Mouse (Mus musculus) forebrain, embryonic 13.5 days (tissue): Measurements from ENCODE around the gene Glrp1. TPM values are rescaled to one million over a fixed set of nuclear protein-coding genes. Genes with fewer than 3 reads are reported as not detected.

Experiments used
- ATAC-seq: fragments of 200-750 bp; cut with Nextera tagmentation; 2 replicates; pipeline ENCODE4 v1.8.0; 2017
- H3K27ac ChIP-seq: fragments of 300-500 bp; sonication (generic); 2 replicates; pipeline ENCODE4 v1.5.1; 2015; ENCODE audit warnings: inconsistent platforms, mild to moderate bottlenecking, moderate library complexity
- H3K27me3 ChIP-seq: fragments of 300-500 bp; sonication (generic); 2 replicates; pipeline ENCODE4 v1.6.1; 2015; ENCODE audit warnings: mild to moderate bottlenecking, inconsistent platforms
- H3K36me3 ChIP-seq: fragments of 300-500 bp; sonication (generic); 2 replicates; pipeline ENCODE4 v1.6.1; 2015; ENCODE audit warnings: mild to moderate bottlenecking, inconsistent platforms; ENCODE audit not compliant: poor library complexity, severe bottlenecking
- H3K4me1 ChIP-seq: fragments of 300-500 bp; sonication (generic); 2 replicates; pipeline ENCODE4 v1.6.1; 2015; ENCODE audit warnings: inconsistent platforms
- H3K4me2 ChIP-seq: fragments of 300-500 bp; sonication (generic); 2 replicates; pipeline ENCODE4 v1.6.1; 2015; ENCODE audit warnings: inconsistent platforms, mild to moderate bottlenecking, moderate library complexity
- H3K4me3 ChIP-seq: fragments of 300-500 bp; sonication (generic); 2 replicates; pipeline ENCODE4 v1.5.1; 2015; ENCODE audit warnings: mild to moderate bottlenecking, inconsistent platforms
- H3K9ac ChIP-seq: fragments of 300-500 bp; sonication (generic); 2 replicates; pipeline ENCODE4 v1.6.1; 2015; ENCODE audit warnings: mild to moderate bottlenecking, inconsistent platforms
- H3K9me3 ChIP-seq: fragments of 300-500 bp; sonication (generic); replicated peaks from 2 replicates; pipeline ENCODE4 v1.6.1; 2016; ENCODE audit warnings: inconsistent platforms
- WGBS: fragments of 180-500 bp; shearing (Covaris S2); methylation state at CpG from one replicate; pipeline ENCODE4 v1.1.7; 2015; 5-methylcytosine and 5-hydroxymethylcytosine counted together
- polyA plus RNA-seq: library from polyadenylated mRNA; unstranded; fragments of >200 nt; fragmentation: Nextera tagmentation; extraction: Ambion mirVana; gene quantifications from 2 replicates; pipeline ENCODE4 v1.2.1, GENCODE M21; 2015

Gene Glrp1
- polyA plus RNA-seq, 1 experiment from 2014 or later = not detected

- Histone ChIP-seq H3K4me1 (no peaks in the 10 kb centered on the region), H3K36me3 (no peaks in the 10 kb centered on the region), H3K27ac (no peak overlapping the region), H3K4me3 (no peak overlapping the region), H3K27me3 (no peaks in the 10 kb centered on the region), H3K4me2 (no peak overlapping the region), H3K9me3 (no peaks in the 10 kb centered on the region), H3K9ac (no peak overlapping the region)
- 83% methylated on average over 3 of the region's 3 CpGs for WGBS
- ATAC-seq = no peak
Measured at GRCm38 (mm10) chr1:88525622-88526021, 15.8 kb upstream of the Glrp1 start.

DNA sequence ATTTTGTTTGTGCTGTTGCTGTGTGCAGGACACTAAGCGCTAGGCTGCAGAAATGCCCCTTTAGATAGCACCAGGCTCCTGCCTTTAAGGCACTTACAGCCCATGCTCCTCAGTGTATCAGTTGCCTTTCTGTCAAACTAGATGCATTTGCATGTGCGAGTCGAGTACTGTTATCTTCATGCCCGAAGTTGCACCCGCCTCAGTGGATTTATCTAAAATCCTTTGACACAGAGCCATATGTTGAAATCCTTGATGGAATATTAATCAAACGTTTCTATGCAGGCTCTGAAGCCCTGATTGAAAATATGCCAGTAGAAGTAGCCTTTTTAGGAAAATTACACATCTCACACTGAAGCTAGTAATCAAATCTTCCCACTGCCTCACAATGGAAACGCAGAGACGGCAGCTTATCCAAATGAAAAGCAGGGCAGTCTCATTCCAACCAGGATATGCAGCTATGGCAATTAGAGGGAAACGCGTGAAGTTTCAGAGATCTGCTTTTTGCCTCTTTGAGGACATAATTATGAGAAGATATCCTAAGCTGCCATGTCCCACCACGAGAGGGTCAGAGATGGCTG, 11.4 kb upstream of the Glrp1 start:
- no peaks in the 10 kb centered on the region for H3K27me3 ChIP-seq
- WGBS = 70% methylated on average over 11 of the region's 11 CpGs
- H3K9ac ChIP-seq = no peak overlapping the region
- H3K27ac ChIP-seq = no peak overlapping the region
- H3K9me3 ChIP-seq = no peaks in the 10 kb centered on the region
- no peak overlapping the region for H3K4me3 ChIP-seq
- no peaks in the 10 kb centered on the region for H3K4me1 ChIP-seq
- H3K4me2 ChIP-seq = no peak overlapping the region
- no peak for ATAC-seq
- no peaks in the 10 kb centered on the region for H3K36me3 ChIP-seq

DNA sequence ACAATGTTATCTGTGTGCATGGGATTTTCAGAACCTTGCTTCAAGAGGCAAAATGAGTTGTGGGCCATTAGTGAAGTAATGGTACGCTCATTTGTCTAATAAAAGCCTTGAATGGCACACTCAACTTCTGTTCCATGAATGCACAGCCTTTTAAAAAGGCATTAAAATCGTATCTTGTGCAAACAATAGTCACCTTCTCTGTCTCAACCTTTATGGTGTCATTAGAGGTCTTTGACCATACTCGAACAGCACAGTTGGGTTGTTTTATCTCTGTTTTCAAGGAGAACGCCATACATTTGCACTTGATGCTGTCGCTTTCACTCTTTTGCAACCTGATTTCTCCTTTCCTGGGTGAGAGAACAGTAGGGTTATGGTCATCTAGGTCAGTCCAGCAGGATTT, 3.7 kb upstream of the Glrp1 start:
- Histone ChIP-seq H3K4me2 (no peak overlapping the region), H3K36me3 (no peaks in the 10 kb centered on the region), H3K4me3 (no peak overlapping the region), H3K27ac (no peak overlapping the region), H3K27me3 (no peaks in the 10 kb centered on the region), H3K9me3 (no peaks in the 10 kb centered on the region), H3K9ac (no peak overlapping the region), H3K4me1 (no peaks in the 10 kb centered on the region)
- no peak for ATAC-seq
- 34% methylated on average over 5 of the region's 5 CpGs for WGBS

DNA sequence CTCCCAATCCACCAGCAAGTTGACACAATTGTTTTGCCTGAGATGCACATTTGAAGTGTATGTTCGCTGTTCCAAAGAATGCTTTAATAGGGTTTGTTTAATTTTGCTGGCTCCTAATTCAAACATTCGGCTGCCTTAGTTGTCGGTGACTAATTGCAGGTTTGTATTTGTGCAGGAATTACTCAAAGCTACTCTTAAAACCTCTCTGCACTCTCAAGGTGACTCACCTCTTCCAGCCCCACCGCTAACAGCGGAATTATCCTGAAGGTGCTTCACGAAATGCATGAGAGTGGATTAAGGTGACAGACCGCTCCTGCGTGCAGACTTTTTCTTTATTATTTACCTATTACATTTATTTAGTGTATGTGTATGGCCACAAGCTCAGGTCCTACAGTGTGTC, 2.0 kb downstream of the Glrp1 start:
- Histone ChIP-seq H3K36me3 (no peaks in the 10 kb centered on the region), H3K9me3 (no peaks in the 10 kb centered on the region), H3K4me2 (no peak overlapping the region), H3K4me1 (peaks cover 16% of the 10 kb centered on the region), H3K27ac (no peak overlapping the region), H3K9ac (no peak overlapping the region), H3K4me3 (no peak overlapping the region), H3K27me3 (no peaks in the 10 kb centered on the region)
- ATAC-seq = no peak
- WGBS = 82% methylated on average over 8 of the region's 8 CpGs

GRCm38 (mm10) chr1:88507214-88507613, 2.7 kb downstream of the Glrp1 start:
- 68% methylated on average over 5 of the region's 5 CpGs for WGBS
- ATAC-seq = no peak
- Histone ChIP-seq H3K9ac (no peak overlapping the region), H3K27me3 (no peaks in the 10 kb centered on the region), H3K9me3 (no peaks in the 10 kb centered on the region), H3K4me3 (no peak overlapping the region), H3K36me3 (no peaks in the 10 kb centered on the region), H3K4me1 (peaks cover 16% of the 10 kb centered on the region), H3K27ac (no peak overlapping the region), H3K4me2 (no peak overlapping the region)

- no peaks in the 10 kb centered on the region for H3K27me3 ChIP-seq
- no peak overlapping the region for H3K4me3 ChIP-seq
- no peaks in the 10 kb centered on the region for H3K36me3 ChIP-seq
- ATAC-seq = no peak
- H3K4me1 ChIP-seq = peaks cover 16% of the 10 kb centered on the region
- no peak overlapping the region for H3K4me2 ChIP-seq
- no peak overlapping the region for H3K27ac ChIP-seq
- WGBS = 83% methylated on average over 5 of the region's 5 CpGs
- H3K9ac ChIP-seq = no peak overlapping the region
- H3K9me3 ChIP-seq = no peaks in the 10 kb centered on the region
Measured at GRCm38 (mm10) chr1:88506412-88506811, 3.5 kb downstream of the Glrp1 start.

DNA sequence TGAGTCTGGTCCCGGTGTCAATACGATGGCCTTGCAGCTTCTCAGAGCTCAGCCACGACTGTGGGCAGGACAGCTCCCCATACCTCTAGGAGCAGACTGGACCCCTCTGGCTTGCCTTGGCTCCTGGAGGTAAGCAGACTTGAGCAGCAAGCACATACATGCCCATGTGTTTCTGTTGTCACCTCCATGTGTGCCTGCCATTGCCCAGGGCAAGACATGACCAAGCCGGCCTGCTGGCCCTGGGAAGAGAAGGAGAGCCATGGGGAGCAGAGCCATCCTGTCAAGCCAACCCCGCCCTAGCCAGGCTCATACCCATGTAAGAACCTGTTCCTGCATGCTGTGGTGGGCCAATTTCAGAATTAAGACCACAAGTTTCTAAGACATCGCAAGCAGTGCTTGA, 4.2 kb downstream of the Glrp1 start:
- Histone ChIP-seq H3K27ac (no peak overlapping the region), H3K36me3 (no peaks in the 10 kb centered on the region), H3K9me3 (no peaks in the 10 kb centered on the region), H3K4me2 (no peak overlapping the region), H3K27me3 (no peaks in the 10 kb centered on the region), H3K9ac (no peak overlapping the region), H3K4me1 (peaks cover 16% of the 10 kb centered on the region), H3K4me3 (no peak overlapping the region)
- WGBS = 84% methylated on average over 6 of the region's 6 CpGs
- no peak for ATAC-seq

- Histone ChIP-seq H3K36me3 (no peaks in the 10 kb centered on the region), H3K4me2 (no peak overlapping the region), H3K27ac (no peak overlapping the region), H3K9me3 (no peaks in the 10 kb centered on the region), H3K9ac (no peak overlapping the region), H3K27me3 (no peaks in the 10 kb centered on the region), H3K4me3 (no peak overlapping the region), H3K4me1 (peaks cover 16% of the 10 kb centered on the region)
- 4% methylated on average over 7 of the region's 7 CpGs for WGBS
- peak; percentile 43; the same call in 1 of the 2 replicates for ATAC-seq
Measured at GRCm38 (mm10) chr1:88504531-88504945, 5.3 kb downstream of the Glrp1 start.

DNA sequence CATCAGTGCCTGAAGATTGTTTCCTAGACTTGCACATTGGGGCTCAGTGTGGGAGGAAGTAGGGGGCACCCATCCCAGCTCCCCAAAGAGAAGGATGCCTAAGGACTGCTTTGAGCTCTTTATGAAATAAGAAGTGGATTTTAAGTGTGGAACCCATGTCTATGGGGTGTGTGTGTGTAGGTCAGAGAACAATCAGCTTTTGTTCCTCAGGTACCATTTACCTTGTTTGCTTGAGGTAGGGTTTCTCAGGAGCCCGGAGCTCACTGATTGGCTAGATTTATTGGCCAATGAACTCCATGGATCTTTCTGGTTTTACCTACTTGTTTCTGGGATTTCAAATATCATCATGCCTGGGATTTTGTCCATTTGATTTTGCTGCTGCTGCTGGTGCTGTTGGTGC, 7.0 kb downstream of the Glrp1 start:
- Histone ChIP-seq H3K4me1 (peaks cover 16% of the 10 kb centered on the region), H3K36me3 (no peaks in the 10 kb centered on the region), H3K4me3 (no peak overlapping the region), H3K27me3 (no peaks in the 10 kb centered on the region), H3K4me2 (no peak overlapping the region), H3K9ac (no peak overlapping the region), H3K9me3 (no peaks in the 10 kb centered on the region), H3K27ac (no peak overlapping the region)
- ATAC-seq = no peak
- 91% methylated on average over 1 of the region's 1 CpGs for WGBS

- H3K4me3 ChIP-seq = no peak overlapping the region
- H3K9me3 ChIP-seq = no peaks in the 10 kb centered on the region
- H3K27ac ChIP-seq = no peak overlapping the region
- H3K4me2 ChIP-seq = no peak overlapping the region
- H3K27me3 ChIP-seq = no peaks in the 10 kb centered on the region; the same call in 1 of the 2 replicates
- ATAC-seq = no peak
- no peaks in the 10 kb centered on the region for H3K36me3 ChIP-seq
- H3K9ac ChIP-seq = no peak overlapping the region
- WGBS = 85% methylated on average over 11 of the region's 11 CpGs
- peaks cover 7% of the 10 kb centered on the region for H3K4me1 ChIP-seq
Measured at GRCm38 (mm10) chr1:88499230-88499737, 10.6 kb downstream of the Glrp1 start.

GRCm38 (mm10) chr1:88497407-88497806, 12.5 kb downstream of the Glrp1 start:
- H3K4me3 ChIP-seq = no peak overlapping the region
- no peaks in the 10 kb centered on the region; the same call in 1 of the 2 replicates for H3K27me3 ChIP-seq
- no peak overlapping the region for H3K9ac ChIP-seq
- WGBS = 69% methylated on average over 3 of the region's 3 CpGs
- no peaks in the 10 kb centered on the region for H3K9me3 ChIP-seq
- H3K36me3 ChIP-seq = no peaks in the 10 kb centered on the region
- no peak for ATAC-seq
- no peak overlapping the region for H3K27ac ChIP-seq
- no peak overlapping the region for H3K4me2 ChIP-seq
- H3K4me1 ChIP-seq = no peaks in the 10 kb centered on the region

- Histone ChIP-seq H3K9me3 (no peaks in the 10 kb centered on the region), H3K4me2 (no peak overlapping the region), H3K9ac (no peak overlapping the region), H3K27me3 (no peaks in the 10 kb centered on the region; the same call in 1 of the 2 replicates), H3K4me3 (no peak overlapping the region), H3K36me3 (no peaks in the 10 kb centered on the region), H3K27ac (no peak overlapping the region), H3K4me1 (no peaks in the 10 kb centered on the region)
- WGBS = 84% methylated on average over 3 of the region's 3 CpGs
- no peak for ATAC-seq
Measured at GRCm38 (mm10) chr1:88492415-88492814, 17.5 kb downstream of the Glrp1 start.
